Mouse (Mus musculus) inflammation-experienced regulatory T-cells, adult 6 months (primary cell): ENCODE measurements around the gene Kat14. TPM values are rescaled to one million over a fixed set of nuclear protein-coding genes. Genes with fewer than 3 reads are reported as not detected.
A peak's percentile ranks its signal among the peaks of the same experiment; 100 is the strongest.
"Not testable (repeated sequence)": the region's sequence is repeated elsewhere in the genome, so short reads cannot be mapped to it uniquely, and the experiment has no call there.

Source experiments
- ATAC-seq: one replicate; pipeline ENCODE4 v1.8.0; 2017
- polyA plus RNA-seq, 3 experiments: library from polyadenylated mRNA; unstranded; fragments of 100-300 nt; shearing (Covaris generic); gene quantifications; one replicate each; pipeline ENCODE4 v1.2.1; 2017

Gene Kat14
- 10 to 100 TPM; 10.8 to 20.3 (median 15.7) TPM for polyA plus RNA-seq

- ATAC-seq: peak; percentile 91
Measured at GRCm38 (mm10) chr2:144368400-144369019, at the start of gene Kat14, which contains the start of gene Pet117. TSS of gene Kat14 (plus strand) at chr2:144368983. TSS of gene Pet117 (plus strand) at chr2:144368996.

- no peak for ATAC-seq
Measured at GRCm38 (mm10) chr2:144324218-144324617, 44.6 kb upstream of the Kat14 start.

- no peak for ATAC-seq
Measured at GRCm38 (mm10) chr2:144329451-144329850, 39.3 kb upstream of the Kat14 start.

GRCm38 (mm10) chr2:144329937-144330336 lies 38.8 kb upstream of the Kat14 start:
- no peak for ATAC-seq

- no peak for ATAC-seq
Measured at GRCm38 (mm10) chr2:144330352-144330959, 38.3 kb upstream of the Kat14 start.

- no peak for ATAC-seq
Measured at GRCm38 (mm10) chr2:144330960-144331371, 37.8 kb upstream of the Kat14 start.

GRCm38 (mm10) chr2:144331401-144332302 lies 37.1 kb upstream of the Kat14 start, which contains the start of gene Ovol2:
TSS of gene Ovol2 (minus strand) at chr2:144332146.
- no peak for ATAC-seq

GRCm38 (mm10) chr2:144332486-144332885 lies 36.3 kb upstream of the Kat14 start:
- no peak for ATAC-seq

GRCm38 (mm10) chr2:144333138-144333842 lies 35.5 kb upstream of the Kat14 start:
- no peak for ATAC-seq

GRCm38 (mm10) chr2:144337230-144337629 lies 31.6 kb upstream of the Kat14 start:
- ATAC-seq: no peak

- ATAC-seq: no peak
Measured at GRCm38 (mm10) chr2:144337701-144338100, 31.1 kb upstream of the Kat14 start.

- ATAC-seq: not testable (repeated sequence)
Measured at GRCm38 (mm10) chr2:144338149-144338548, 30.6 kb upstream of the Kat14 start.

- ATAC-seq: no peak
Measured at GRCm38 (mm10) chr2:144343158-144343557, 25.6 kb upstream of the Kat14 start.

- ATAC-seq: no peak
Measured at GRCm38 (mm10) chr2:144348525-144348924, 20.3 kb upstream of the Kat14 start.

GRCm38 (mm10) chr2:144352843-144353242 lies 15.9 kb upstream of the Kat14 start:
- no peak for ATAC-seq

- ATAC-seq: peak; percentile 73
Measured at GRCm38 (mm10) chr2:144369020-144369421, 238 bp downstream of the Kat14 start.

- ATAC-seq: peak; percentile 15
Measured at GRCm38 (mm10) chr2:144369511-144369910, 728 bp downstream of the Kat14 start.

GRCm38 (mm10) chr2:144371566-144371965 lies 2.8 kb downstream of the Kat14 start:
- ATAC-seq: no peak

GRCm38 (mm10) chr2:144373063-144373462 lies 4.3 kb downstream of the Kat14 start:
- no peak for ATAC-seq

GRCm38 (mm10) chr2:144375063-144375703 lies 6.4 kb downstream of the Kat14 start:
- no peak for ATAC-seq

- no peak for ATAC-seq
Measured at GRCm38 (mm10) chr2:144381293-144381692, 12.5 kb downstream of the Kat14 start.

GRCm38 (mm10) chr2:144381741-144382140 lies 13.0 kb downstream of the Kat14 start:
- no peak for ATAC-seq
